Mouse (Mus musculus): ENCODE results near the gene Cstb.
"Not testable (repeated sequence)": the region's sequence is repeated elsewhere in the genome, so short reads cannot be mapped to it uniquely, and the experiment has no call there.

Cstb gene

GRCm38 (mm10) chr10:78425181-78426041 lies at the start of gene Cstb:
Cstb (plus strand) TSS chr10:78425669.
- DNase-seq (ENCODE audit: low spot score in 2 of 2) = peak; percentile 78 to 90

GRCm38 (mm10) chr10:78378516-78378915 lies 47.0 kb upstream of the Cstb start:
- DNase-seq (ENCODE audit: low spot score in 2 of 2) = no peak

- DNase-seq (ENCODE audit: low spot score in 2 of 2) = no peak
Observed at GRCm38 (mm10) chr10:78383567-78383966, 41.9 kb upstream of the Cstb start.

- DNase-seq (ENCODE audit: low spot score in 2 of 2) = no peak
Observed at GRCm38 (mm10) chr10:78385520-78385919, 39.9 kb upstream of the Cstb start.

- no peak for DNase-seq (ENCODE audit: low spot score in 2 of 2)
Observed at GRCm38 (mm10) chr10:78388216-78388980, 37.1 kb upstream of the Cstb start.

- DNase-seq (ENCODE audit: low spot score in 2 of 2) = no peak
Observed at GRCm38 (mm10) chr10:78390982-78391470, 34.4 kb upstream of the Cstb start.

GRCm38 (mm10) chr10:78392072-78392471 lies 33.4 kb upstream of the Cstb start:
- DNase-seq (ENCODE audit: low spot score in 2 of 2) = peak; percentile 80 to 93

- DNase-seq (ENCODE audit: low spot score in 2 of 2) = no peak
Observed at GRCm38 (mm10) chr10:78395377-78395776, 30.1 kb upstream of the Cstb start.

GRCm38 (mm10) chr10:78395819-78396624 lies 29.4 kb upstream of the Cstb start:
- DNase-seq (ENCODE audit: low spot score in 2 of 2) = peak; percentile 92 to 99

GRCm38 (mm10) chr10:78396625-78396885 lies 28.9 kb upstream of the Cstb start:
- no peak for DNase-seq (ENCODE audit: low spot score in 2 of 2)

GRCm38 (mm10) chr10:78399090-78399657 lies 26.3 kb upstream of the Cstb start:
- DNase-seq (ENCODE audit: low spot score in 2 of 2) = peak in 1 of 2 experiments; percentile 40

GRCm38 (mm10) chr10:78401127-78401526 lies 24.3 kb upstream of the Cstb start:
- no peak for DNase-seq (ENCODE audit: low spot score in 2 of 2)

- DNase-seq (ENCODE audit: low spot score in 2 of 2) = no peak
Observed at GRCm38 (mm10) chr10:78402301-78402922, 23.1 kb upstream of the Cstb start.

- no peak for DNase-seq (ENCODE audit: low spot score in 2 of 2)
Observed at GRCm38 (mm10) chr10:78406152-78406551, 19.3 kb upstream of the Cstb start.

- DNase-seq (ENCODE audit: low spot score in 2 of 2) = no peak
Observed at GRCm38 (mm10) chr10:78407132-78407531, 18.3 kb upstream of the Cstb start.

- DNase-seq (ENCODE audit: low spot score in 2 of 2) = no peak
Observed at GRCm38 (mm10) chr10:78409035-78409788, 16.3 kb upstream of the Cstb start.

GRCm38 (mm10) chr10:78411851-78412250 lies 13.6 kb upstream of the Cstb start:
- DNase-seq (ENCODE audit: low spot score in 2 of 2) = no peak

GRCm38 (mm10) chr10:78412319-78413151 lies 12.9 kb upstream of the Cstb start, which contains the start of gene Rrp1:
Rrp1 (minus strand) TSS chr10:78413043.
- DNase-seq (ENCODE audit: low spot score in 2 of 2) = peak; percentile 92 to 97

- DNase-seq (ENCODE audit: low spot score in 2 of 2) = no peak
Observed at GRCm38 (mm10) chr10:78413152-78413520, 12.3 kb upstream of the Cstb start.

- DNase-seq (ENCODE audit: low spot score in 2 of 2) = not testable (repeated sequence)
Observed at GRCm38 (mm10) chr10:78414936-78415335, 10.5 kb upstream of the Cstb start.

All from spleen, postnatal 4 days (tissue).